Mouse (Mus musculus) hindbrain, embryonic 11.5 days (tissue): Measurements from ENCODE around the gene Cars2. TPM values are rescaled to one million over a fixed set of nuclear protein-coding genes. Genes with fewer than 3 reads are reported as not detected.
A peak's percentile ranks its signal among the peaks of the same experiment; 100 is the strongest.

Experiments used
- ATAC-seq: fragments of 200-750 bp; cut with Nextera tagmentation; 2 replicates; pipeline ENCODE4 v1.8.0; 2017; ENCODE audit warnings: mild to moderate bottlenecking, moderate TSS enrichment, moderate library complexity; ENCODE audit not compliant: low FRiP score
- DNase-seq: peaks from one replicate; pipeline ENCODE4 v3.0.0-alpha.2; 2015; ENCODE audit warnings: low spot score
- H3K27ac ChIP-seq: fragments of 300-500 bp; sonication (generic); 2 replicates; pipeline ENCODE4 v1.5.1; 2014; ENCODE audit warnings: mild to moderate bottlenecking, low read depth, low read length
- H3K27me3 ChIP-seq: fragments of 300-500 bp; sonication (generic); 2 replicates; pipeline ENCODE4 v1.6.1; 2014; ENCODE audit warnings: mild to moderate bottlenecking, low read length, moderate library complexity, mixed read lengths; ENCODE audit not compliant: control insufficient read depth, insufficient read depth
- H3K36me3 ChIP-seq: fragments of 300-500 bp; sonication (generic); 2 replicates; pipeline ENCODE4 v1.6.1; 2014; ENCODE audit warnings: mild to moderate bottlenecking, low read length, moderate library complexity, mixed read lengths; ENCODE audit not compliant: control insufficient read depth, insufficient read depth
- H3K4me1 ChIP-seq: fragments of 300-500 bp; sonication (generic); replicated peaks from 2 replicates; pipeline ENCODE4 v1.6.1; 2014; ENCODE audit warnings: low read length, mixed read lengths; ENCODE audit not compliant: control insufficient read depth, insufficient read depth
- H3K4me2 ChIP-seq: fragments of 300-500 bp; sonication (generic); replicated peaks from 2 replicates; pipeline ENCODE4 v1.6.1; 2014; ENCODE audit warnings: mild to moderate bottlenecking, low read depth, low read length
- H3K4me3 ChIP-seq: fragments of 300-500 bp; sonication (generic); 2 replicates; pipeline ENCODE4 v1.5.1; 2014; ENCODE audit warnings: low read depth, low read length
- H3K9ac ChIP-seq: fragments of 300-500 bp; sonication (generic); 2 replicates; pipeline ENCODE4 v1.6.1; 2014; ENCODE audit warnings: low read depth, low read length
- H3K9me3 ChIP-seq: fragments of 300-500 bp; sonication (generic); 2 replicates; pipeline ENCODE4 v1.6.1; 2016; ENCODE audit warnings: low read length; ENCODE audit not compliant: control insufficient read depth
- WGBS: fragments of 180-500 bp; shearing (Covaris S2); extraction: QIAGEN DNeasy Blood & Tissue Kit; methylation state at CpG from one replicate; pipeline ENCODE4 v1.1.7; 2014; 5-methylcytosine and 5-hydroxymethylcytosine counted together
- polyA plus RNA-seq: library from polyadenylated mRNA; unstranded; fragments of >200 nt; fragmentation: Nextera tagmentation; extraction: Ambion mirVana; gene quantifications from 2 replicates; pipeline ENCODE4 v1.2.1, GENCODE M21; 2014

Cars2 gene
- polyA plus RNA-seq, result 17.5 and 19.5 TPM in 2 replicates

DNA sequence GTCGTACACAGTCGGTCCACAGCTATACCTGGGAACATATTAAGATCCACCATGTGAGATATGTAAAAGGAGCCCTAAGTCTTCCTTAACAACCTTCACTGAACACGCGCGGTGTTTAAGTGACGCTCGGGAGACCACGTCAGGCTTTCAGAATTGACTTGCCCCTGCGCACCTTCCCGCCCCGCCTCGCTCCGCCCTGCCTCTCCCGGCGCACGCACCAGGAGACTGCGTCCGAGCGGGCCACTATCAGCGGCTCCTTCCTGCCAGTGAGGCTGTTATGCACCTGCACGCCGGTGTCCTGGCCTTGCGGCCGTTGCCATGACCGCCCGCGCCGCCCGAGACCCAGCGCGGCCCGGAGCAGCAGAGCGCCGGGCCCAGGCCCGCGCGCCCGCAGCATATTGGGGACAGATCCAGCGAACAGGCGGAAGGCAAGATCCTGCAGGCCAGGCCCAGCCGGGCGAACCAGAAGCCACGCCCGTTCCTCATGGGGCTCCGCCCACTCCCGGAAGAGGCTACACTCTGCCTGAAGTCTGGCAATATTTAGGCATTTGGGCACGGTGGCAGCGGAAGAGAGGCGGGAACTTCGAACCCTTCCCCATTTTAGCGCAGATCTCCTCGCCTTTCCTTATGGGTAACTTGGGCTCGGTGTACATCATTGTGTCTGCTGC lies at the start of gene Cars2:
Gene Cars2 (minus strand): TSS at position 503 of the 668 bp plus-strand sequence.
- Histone ChIP-seq H3K9ac (peak within 1 kb of the TSS; percentile 84), H3K27ac (peak within 1 kb of the TSS; percentile 71), H3K4me2 (peak within 1 kb of the TSS; percentile 83), H3K27me3 (no peaks in the 10 kb centered on the region), H3K36me3 (no peaks in the 10 kb centered on the region), H3K9me3 (no peaks in the 10 kb centered on the region), H3K4me1 (peaks cover 5% of the 10 kb centered on the region), H3K4me3 (peak within 1 kb of the TSS; percentile 77)
- ATAC-seq, result peak; percentile 69
- WGBS, result under 1% methylated on average over 53 of the region's 53 CpGs
- peak; percentile 88 for DNase-seq

DNA sequence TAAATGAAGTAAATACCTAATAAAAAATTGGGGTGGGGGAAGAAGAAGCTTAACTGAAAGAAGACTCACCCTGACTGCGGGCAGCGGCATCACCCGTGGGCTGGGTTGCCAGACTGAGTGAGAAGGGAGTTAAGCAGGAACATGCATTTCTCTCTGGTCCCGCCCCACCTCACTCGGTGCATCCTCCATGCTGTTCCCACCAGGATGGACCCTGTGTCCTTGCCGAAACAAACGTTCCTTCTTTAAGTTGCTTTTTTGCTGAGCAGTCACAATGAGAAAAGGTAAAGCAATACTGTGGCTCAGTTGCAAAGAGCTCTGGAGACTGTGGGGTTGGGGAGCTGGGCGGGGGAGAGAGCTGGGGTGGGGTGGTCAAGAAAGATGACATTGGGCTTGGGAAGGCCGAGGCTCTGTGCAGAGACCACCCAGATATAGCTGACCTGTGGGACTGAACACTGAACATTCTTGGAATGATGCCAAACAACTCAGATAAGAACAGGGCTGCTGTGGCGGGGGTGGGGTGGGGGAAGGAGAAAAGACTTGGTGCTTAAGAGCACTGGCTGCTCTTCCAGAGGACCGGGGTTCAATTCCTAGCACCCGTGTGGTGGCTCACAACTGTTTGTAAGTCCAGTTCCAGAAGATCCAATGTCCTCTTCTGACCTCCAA lies 42.8 kb upstream of the Cars2 start:
- no peak overlapping the region for H3K27ac ChIP-seq
- no peak for DNase-seq
- no peaks in the 10 kb centered on the region for H3K9me3 ChIP-seq
- H3K27me3 ChIP-seq, result no peaks in the 10 kb centered on the region
- H3K4me2 ChIP-seq, result no peak overlapping the region
- H3K4me3 ChIP-seq, result no peak overlapping the region
- H3K4me1 ChIP-seq, result no peaks in the 10 kb centered on the region
- WGBS, result 79% methylated on average over 12 of the region's 12 CpGs
- no peak overlapping the region for H3K9ac ChIP-seq
- ATAC-seq, result no peak
- no peaks in the 10 kb centered on the region for H3K36me3 ChIP-seq

- ATAC-seq (no peak), DNase-seq (no peak)
- Histone ChIP-seq H3K4me2 (no peak overlapping the region), H3K9ac (no peak overlapping the region), H3K27ac (no peak overlapping the region), H3K4me3 (no peak overlapping the region), H3K36me3 (no peaks in the 10 kb centered on the region), H3K9me3 (no peaks in the 10 kb centered on the region), H3K27me3 (no peaks in the 10 kb centered on the region), H3K4me1 (no peaks in the 10 kb centered on the region)
- WGBS, result 51% methylated on average over 13 of the region's 13 CpGs
Measured at GRCm38 (mm10) chr8:11592296-11592695, 41.7 kb upstream of the Cars2 start.

DNA sequence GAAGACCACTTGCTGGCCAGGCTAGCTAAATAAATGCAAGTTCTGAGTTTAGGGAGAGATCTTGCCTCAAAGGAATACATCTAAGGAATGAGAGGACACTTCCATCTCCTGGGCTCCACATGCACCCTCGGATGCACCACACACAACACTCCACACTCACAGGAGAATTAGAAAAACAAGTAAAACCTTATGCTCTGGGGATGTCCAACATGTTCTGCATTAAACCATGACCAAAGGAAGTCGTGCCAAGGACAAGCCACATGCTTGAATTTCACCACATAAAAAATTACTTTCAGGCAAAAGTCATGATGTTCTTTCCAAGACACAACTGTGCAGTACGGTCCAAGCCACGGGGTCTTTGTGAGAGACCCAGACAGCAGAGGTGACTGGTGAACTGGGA lies 41.3 kb upstream of the Cars2 start:
- DNase-seq, result no peak
- no peak overlapping the region for H3K4me2 ChIP-seq

GRCm38 (mm10) chr8:11586374-11586745 lies 35.8 kb upstream of the Cars2 start:
- Histone ChIP-seq H3K9ac (no peak overlapping the region), H3K4me2 (no peak overlapping the region), H3K27me3 (no peaks in the 10 kb centered on the region), H3K27ac (no peak overlapping the region), H3K4me3 (no peak overlapping the region), H3K4me1 (no peaks in the 10 kb centered on the region), H3K36me3 (no peaks in the 10 kb centered on the region), H3K9me3 (no peaks in the 10 kb centered on the region)
- DNase-seq, result no peak
- no peak for ATAC-seq
- 73% methylated on average over 2 of the region's 2 CpGs for WGBS

More for the DNA sequence above, 41.3 kb upstream of the Cars2 start:
- Histone ChIP-seq H3K27me3 (no peaks in the 10 kb centered on the region), H3K9ac (no peak overlapping the region), H3K4me1 (no peaks in the 10 kb centered on the region), H3K4me3 (no peak overlapping the region), H3K27ac (no peak overlapping the region), H3K9me3 (no peaks in the 10 kb centered on the region), H3K36me3 (no peaks in the 10 kb centered on the region)
- WGBS, result 79% methylated on average over 4 of the region's 4 CpGs
- ATAC-seq, result no peak

GRCm38 (mm10) chr8:11585513-11586373 lies 35.2 kb upstream of the Cars2 start:
- no peak for DNase-seq
- Histone ChIP-seq H3K9ac (no peak overlapping the region), H3K36me3 (no peaks in the 10 kb centered on the region), H3K27me3 (no peaks in the 10 kb centered on the region), H3K9me3 (no peaks in the 10 kb centered on the region), H3K4me2 (no peak overlapping the region), H3K4me3 (no peak overlapping the region), H3K4me1 (no peaks in the 10 kb centered on the region), H3K27ac (no peak overlapping the region)
- WGBS, result 83% methylated on average over 21 of the region's 21 CpGs
- no peak for ATAC-seq

GRCm38 (mm10) chr8:11575604-11576384 lies 25.2 kb upstream of the Cars2 start:
- no peaks in the 10 kb centered on the region for H3K36me3 ChIP-seq
- H3K4me3 ChIP-seq, result no peak overlapping the region
- DNase-seq (no peak), ATAC-seq (no peak)
- WGBS, result 64% methylated on average over 16 of the region's 16 CpGs
- no peak overlapping the region for H3K4me2 ChIP-seq
- H3K9me3 ChIP-seq, result no peaks in the 10 kb centered on the region
- H3K27ac ChIP-seq, result no peak overlapping the region
- no peaks in the 10 kb centered on the region for H3K4me1 ChIP-seq
- no peaks in the 10 kb centered on the region for H3K27me3 ChIP-seq
- no peak overlapping the region for H3K9ac ChIP-seq

GRCm38 (mm10) chr8:11574911-11575603 lies 24.5 kb upstream of the Cars2 start:
- no peak overlapping the region for H3K27ac ChIP-seq
- no peak for ATAC-seq
- H3K9me3 ChIP-seq, result no peaks in the 10 kb centered on the region
- 76% methylated on average over 9 of the region's 9 CpGs for WGBS
- no peak overlapping the region for H3K9ac ChIP-seq
- no peak for DNase-seq
- no peaks in the 10 kb centered on the region for H3K27me3 ChIP-seq
- H3K4me2 ChIP-seq, result no peak overlapping the region
- no peaks in the 10 kb centered on the region for H3K36me3 ChIP-seq
- H3K4me1 ChIP-seq, result no peaks in the 10 kb centered on the region
- H3K4me3 ChIP-seq, result no peak overlapping the region
